Mouse (Mus musculus): ENCODE data around the gene Anks1. TPM values are rescaled to one million over a fixed set of nuclear protein-coding genes. Genes with fewer than 3 reads are reported as not detected.
"Not testable (repeated sequence)": the region's sequence is repeated elsewhere in the genome, so short reads cannot be mapped to it uniquely, and the experiment has no call there.

The Anks1 gene
- polyA plus RNA-seq, 1 experiment from 2014 or later, result 50.4 TPM

- not testable (repeated sequence) for H3K27ac ChIP-seq (replicated peaks); H3K27me3 ChIP-seq (replicated peaks); ATAC-seq (ENCODE audit: low FRiP score); H3K9me3 ChIP-seq (replicated peaks); H3K4me2 ChIP-seq; H3K9ac ChIP-seq (replicated peaks); H3K4me1 ChIP-seq; H3K4me3 ChIP-seq (replicated peaks)
- peaks cover 43% of the 10 kb centered on the region for H3K36me3 ChIP-seq
- 89% methylated on average over 14 of the region's 14 CpGs for WGBS
Measured at GRCm38 (mm10) chr17:27982070-27982457, 73.0 kb downstream of the Anks1 start.

GRCm38 (mm10) chr17:27982712-27983266, 73.7 kb downstream of the Anks1 start:
- no peak overlapping the region for H3K4me3 ChIP-seq (replicated peaks)
- H3K9ac ChIP-seq (replicated peaks), result no peak overlapping the region
- peaks cover 44% of the 10 kb centered on the region for H3K36me3 ChIP-seq
- no peak overlapping the region for H3K27ac ChIP-seq (replicated peaks)
- WGBS, result 85% methylated on average over 7 of the region's 7 CpGs
- H3K4me2 ChIP-seq, result no peak overlapping the region
- H3K9me3 ChIP-seq (replicated peaks), result no peaks in the 10 kb centered on the region
- no peak for ATAC-seq (ENCODE audit: low FRiP score)
- no peaks in the 10 kb centered on the region for H3K27me3 ChIP-seq (replicated peaks)
- no peaks in the 10 kb centered on the region for H3K4me1 ChIP-seq

- no peak for ATAC-seq (ENCODE audit: low FRiP score)
- 93% methylated on average over 12 of the region's 12 CpGs for WGBS
- H3K9ac ChIP-seq (replicated peaks), result no peak overlapping the region
- no peaks in the 10 kb centered on the region for H3K4me1 ChIP-seq
- H3K4me2 ChIP-seq, result no peak overlapping the region
- H3K27me3 ChIP-seq (replicated peaks), result no peaks in the 10 kb centered on the region
- no peak overlapping the region for H3K4me3 ChIP-seq (replicated peaks)
- no peak overlapping the region for H3K27ac ChIP-seq (replicated peaks)
- H3K36me3 ChIP-seq, result peaks cover 36% of the 10 kb centered on the region
- H3K9me3 ChIP-seq (replicated peaks), result no peaks in the 10 kb centered on the region
Measured at GRCm38 (mm10) chr17:27984421-27984820, 75.3 kb downstream of the Anks1 start.

- 93% methylated on average over 19 of the region's 19 CpGs for whole genome bisulfite sequencing
- no peak overlapping the region for H3K4me3 ChIP-seq (replicated peaks)
- no peak overlapping the region for H3K27ac ChIP-seq (replicated peaks)
- H3K4me2 ChIP-seq, result no peak overlapping the region
- no peak for ATAC-seq (ENCODE audit: low FRiP score)
- H3K36me3 ChIP-seq, result peaks cover 36% of the 10 kb centered on the region
- H3K27me3 ChIP-seq (replicated peaks), result no peaks in the 10 kb centered on the region
- no peaks in the 10 kb centered on the region for H3K4me1 ChIP-seq
- no peaks in the 10 kb centered on the region for H3K9me3 ChIP-seq (replicated peaks)
- H3K9ac ChIP-seq (replicated peaks), result no peak overlapping the region
Measured at GRCm38 (mm10) chr17:27986106-27986505, 77.0 kb downstream of the Anks1 start.

GRCm38 (mm10) chr17:27989807-27990542, 80.9 kb downstream of the Anks1 start:
- Histone ChIP-seq H3K27ac (replicated peaks) (no peak overlapping the region), H3K27me3 (replicated peaks) (no peaks in the 10 kb centered on the region), H3K9me3 (replicated peaks) (no peaks in the 10 kb centered on the region), H3K9ac (replicated peaks) (no peak overlapping the region), H3K36me3 (peaks cover 45% of the 10 kb centered on the region), H3K4me2 (no peak overlapping the region), H3K4me1 (no peaks in the 10 kb centered on the region), H3K4me3 (replicated peaks) (no peak overlapping the region)
- 47% methylated on average over 15 of the region's 15 CpGs for WGBS
- ATAC-seq (ENCODE audit: low FRiP score), result no peak; the same call in 1 of the 2 replicates

- ATAC-seq (ENCODE audit: low FRiP score), result no peak
- H3K27ac ChIP-seq (replicated peaks), result no peak overlapping the region
- H3K4me1 ChIP-seq, result no peaks in the 10 kb centered on the region
- H3K9me3 ChIP-seq (replicated peaks), result no peaks in the 10 kb centered on the region
- no peak overlapping the region for H3K4me2 ChIP-seq
- WGBS, result 50% methylated on average over 10 of the region's 10 CpGs
- no peak overlapping the region for H3K4me3 ChIP-seq (replicated peaks)
- H3K27me3 ChIP-seq (replicated peaks), result no peaks in the 10 kb centered on the region
- no peak overlapping the region for H3K9ac ChIP-seq (replicated peaks)
- H3K36me3 ChIP-seq, result peaks cover 30% of the 10 kb centered on the region
Measured at GRCm38 (mm10) chr17:27994001-27994944, 85.2 kb downstream of the Anks1 start.

- Histone ChIP-seq H3K27ac (replicated peaks) (no peak overlapping the region), H3K27me3 (replicated peaks) (no peaks in the 10 kb centered on the region), H3K4me2 (no peak overlapping the region), H3K9me3 (replicated peaks) (no peaks in the 10 kb centered on the region), H3K36me3 (peaks cover 30% of the 10 kb centered on the region), H3K9ac (replicated peaks) (no peak overlapping the region), H3K4me3 (replicated peaks) (no peak overlapping the region), H3K4me1 (peaks cover 3% of the 10 kb centered on the region; the same call in 1 of the 2 replicates)
- ATAC-seq (ENCODE audit: low FRiP score), result no peak
- 45% methylated on average over 4 of the region's 4 CpGs for whole genome bisulfite sequencing
Measured at GRCm38 (mm10) chr17:27996320-27996719, 87.2 kb downstream of the Anks1 start.

- Histone ChIP-seq H3K4me3 (replicated peaks) (no peak overlapping the region), H3K27ac (replicated peaks) (no peak overlapping the region), H3K9me3 (replicated peaks) (no peaks in the 10 kb centered on the region), H3K36me3 (peaks cover 25% of the 10 kb centered on the region), H3K4me1 (peaks cover 5% of the 10 kb centered on the region; the same call in 1 of the 2 replicates), H3K27me3 (replicated peaks) (no peaks in the 10 kb centered on the region), H3K9ac (replicated peaks) (no peak overlapping the region), H3K4me2 (no peak overlapping the region)
- no peak for ATAC-seq (ENCODE audit: low FRiP score)
- 76% methylated on average over 12 of the region's 12 CpGs for WGBS
Measured at GRCm38 (mm10) chr17:27997212-27997611, 88.1 kb downstream of the Anks1 start.

GRCm38 (mm10) chr17:27999683-28000273, 90.7 kb downstream of the Anks1 start:
- H3K27ac ChIP-seq (replicated peaks), result peak overlapping the region; percentile 51; the same call in 1 of the 2 replicates
- not testable (repeated sequence) for H3K9ac ChIP-seq (replicated peaks); H3K27me3 ChIP-seq (replicated peaks); H3K4me1 ChIP-seq; H3K4me2 ChIP-seq; ATAC-seq (ENCODE audit: low FRiP score); H3K4me3 ChIP-seq (replicated peaks); H3K9me3 ChIP-seq (replicated peaks)
- WGBS, result 87% methylated on average over 13 of the region's 13 CpGs
- H3K36me3 ChIP-seq, result peaks cover 20% of the 10 kb centered on the region

GRCm38 (mm10) chr17:28000389-28000788, 91.3 kb downstream of the Anks1 start:
- H3K27me3 ChIP-seq (replicated peaks), result no peaks in the 10 kb centered on the region
- no peak overlapping the region for H3K4me3 ChIP-seq (replicated peaks)
- WGBS, result 71% methylated on average over 4 of the region's 4 CpGs
- H3K9me3 ChIP-seq (replicated peaks), result no peaks in the 10 kb centered on the region
- H3K9ac ChIP-seq (replicated peaks), result no peak overlapping the region
- no peak for ATAC-seq (ENCODE audit: low FRiP score)
- peaks cover 16% of the 10 kb centered on the region for H3K36me3 ChIP-seq
- H3K27ac ChIP-seq (replicated peaks), result peak overlapping the region; percentile 51; the same call in 1 of the 2 replicates
- H3K4me2 ChIP-seq, result no peak overlapping the region
- H3K4me1 ChIP-seq, result peaks cover 11% of the 10 kb centered on the region

GRCm38 (mm10) chr17:28000851-28001250, 91.7 kb downstream of the Anks1 start:
- no peak overlapping the region for H3K27ac ChIP-seq (replicated peaks)
- no peak overlapping the region for H3K9ac ChIP-seq (replicated peaks)
- peaks cover 14% of the 10 kb centered on the region for H3K36me3 ChIP-seq
- no peaks in the 10 kb centered on the region for H3K27me3 ChIP-seq (replicated peaks)
- H3K4me3 ChIP-seq (replicated peaks), result no peak overlapping the region
- H3K4me1 ChIP-seq, result peaks cover 15% of the 10 kb centered on the region
- WGBS, result 73% methylated on average over 1 of the region's 1 CpGs
- no peak for ATAC-seq (ENCODE audit: low FRiP score)
- no peaks in the 10 kb centered on the region for H3K9me3 ChIP-seq (replicated peaks)
- H3K4me2 ChIP-seq, result no peak overlapping the region

All from neural tube, embryonic 15.5 days (tissue).